Mouse (Mus musculus) cortical plate, adult 2 months (tissue): ENCODE data around the gene Lyrm9.

Source experiments
- CTCF ChIP-seq: fragments of 200-500 bp; IDR thresholded peaks from 2 replicates; pipeline ENCODE4 v1.5.1; 2011; ENCODE audit warnings: mild to moderate bottlenecking, control low read depth, low read length; ENCODE audit not compliant: insufficient read depth; ENCODE audit errors: extremely low read depth
- POLR2A ChIP-seq: fragments of 200-500 bp; IDR thresholded peaks from 2 replicates; pipeline ENCODE4 v1.6.1; 2011; ENCODE audit warnings: mild to moderate bottlenecking, low read length, control low read depth; ENCODE audit not compliant: insufficient read depth; ENCODE audit errors: extremely low read depth

DNA sequence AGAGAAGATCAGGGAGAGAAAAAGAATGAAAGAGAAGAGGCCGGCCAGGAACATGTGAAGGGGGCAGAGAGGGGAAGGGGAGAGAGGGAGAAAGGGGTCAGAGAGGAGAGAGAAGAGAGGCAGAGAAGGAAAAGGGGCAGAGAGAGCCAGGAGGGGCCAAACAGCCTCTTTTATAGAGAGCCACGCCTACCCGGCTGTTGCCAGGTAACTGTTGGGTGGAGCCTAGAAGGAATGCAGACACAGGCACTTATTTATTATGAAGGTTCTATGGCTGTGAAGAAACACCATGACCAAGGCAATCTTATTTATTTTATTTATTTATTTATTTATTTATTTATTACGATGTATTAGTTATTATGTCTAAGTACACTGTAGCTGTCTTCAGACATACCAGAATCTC lies 44.5 kb downstream of the Lyrm9 start:
- TF ChIP-seq CTCF (no peak), POLR2A (no peak)
